Mouse (Mus musculus) bone marrow, adult 2 months (tissue): ENCODE measurements around the gene Frmpd3. TPM values are rescaled to one million over a fixed set of nuclear protein-coding genes. Genes with fewer than 3 reads are reported as not detected.
A peak's percentile ranks its signal among the peaks of the same experiment; 100 is the strongest.

Experiments used
- H3K27ac ChIP-seq: fragments of 200-500 bp; 2 replicates; pipeline ENCODE4 v1.5.1; 2012; ENCODE audit warnings: low read depth, mild to moderate bottlenecking, control low read depth, inconsistent platforms, low read length; ENCODE audit not compliant: control insufficient read depth, poor library complexity, insufficient read depth
- H3K4me1 ChIP-seq: fragments of 200-500 bp; 2 replicates; pipeline ENCODE4 v1.6.1; 2011; ENCODE audit warnings: low read length; ENCODE audit not compliant: control insufficient read depth, insufficient read depth
- H3K4me3 ChIP-seq: fragments of 200-500 bp; replicated peaks from 2 replicates; pipeline ENCODE3; 2011; ENCODE audit warnings: mild to moderate bottlenecking, low read depth, low read length, control low read depth; ENCODE audit not compliant: control insufficient read depth
- CTCF ChIP-seq: fragments of 200-500 bp; IDR thresholded peaks from 2 replicates; pipeline ENCODE4 v1.5.1; 2011; ENCODE audit warnings: low read length, control low read depth; ENCODE audit not compliant: control insufficient read depth, insufficient read depth
- POLR2A ChIP-seq: fragments of 200-500 bp; IDR thresholded peaks from 2 replicates; pipeline ENCODE4 v1.6.1; 2011; ENCODE audit warnings: low read depth, mild to moderate bottlenecking, control low read depth, low read length, borderline replicate concordance; ENCODE audit not compliant: control insufficient read depth
- WGBS: fragments of 180-500 bp; shearing (Covaris S2); methylation state at CpG from one replicate; pipeline ENCODE4 v1.1.7; 2018; 5-methylcytosine and 5-hydroxymethylcytosine counted together
- polyA plus RNA-seq: library from polyadenylated mRNA; stranded (reverse); fragments of >200 nt; gene quantifications from 2 replicates; pipeline ENCODE4 v1.2.4, GENCODE M21; 2011; ENCODE audit warnings: low replicate concordance; ENCODE audit not compliant: missing spikeins, insufficient read depth, insufficient read length

Frmpd3 gene
- polyA plus RNA-seq, 1 experiment = 11.2 TPM

- no peaks in the 10 kb centered on the region for H3K4me1 ChIP-seq
- TF ChIP-seq CTCF (no peak), POLR2A (no peak)
- 87% methylated on average over 15 of the region's 15 CpGs for WGBS
These were observed 89.9 kb downstream of the Frmpd3 start for GRCm38 (mm10) chrX:140431981-140432380.

GRCm38 (mm10) chrX:140432786-140433185 lies 90.7 kb downstream of the Frmpd3 start:
- Histone ChIP-seq H3K27ac (no peak overlapping the region), H3K4me3 (no peak overlapping the region), H3K4me1 (no peaks in the 10 kb centered on the region)
- 86% methylated on average over 11 of the region's 11 CpGs for WGBS
- TF ChIP-seq CTCF (no peak), POLR2A (no peak)

More at GRCm38 (mm10) chrX:140431981-140432380, 89.9 kb downstream of the Frmpd3 start:
- H3K4me3 ChIP-seq = no peak overlapping the region
- H3K27ac ChIP-seq = no peak overlapping the region

DNA sequence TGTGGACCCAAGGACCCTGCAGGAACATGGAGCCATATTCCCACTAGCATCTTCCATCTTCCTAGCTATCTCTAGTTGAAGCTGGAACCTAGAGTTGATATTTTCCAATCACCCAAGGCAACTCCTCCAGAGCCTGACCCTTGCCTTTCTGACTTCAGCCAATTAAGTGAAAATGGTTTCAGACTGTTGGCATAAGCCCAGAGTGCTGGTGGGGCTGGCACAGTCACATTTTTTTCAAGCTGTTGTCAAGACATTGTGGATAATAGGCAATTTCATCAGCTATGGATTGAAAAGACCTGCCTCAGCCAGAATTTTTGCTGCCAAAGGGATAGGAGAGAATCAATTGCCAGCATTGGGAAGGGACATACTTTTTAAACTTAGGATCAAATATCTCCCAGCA lies 95.8 kb downstream of the Frmpd3 start:
- H3K27ac ChIP-seq = no peak overlapping the region
- no peaks in the 10 kb centered on the region for H3K4me1 ChIP-seq
- H3K4me3 ChIP-seq = no peak overlapping the region
- TF ChIP-seq POLR2A = no peak
- no peak for TF ChIP-seq CTCF

DNA sequence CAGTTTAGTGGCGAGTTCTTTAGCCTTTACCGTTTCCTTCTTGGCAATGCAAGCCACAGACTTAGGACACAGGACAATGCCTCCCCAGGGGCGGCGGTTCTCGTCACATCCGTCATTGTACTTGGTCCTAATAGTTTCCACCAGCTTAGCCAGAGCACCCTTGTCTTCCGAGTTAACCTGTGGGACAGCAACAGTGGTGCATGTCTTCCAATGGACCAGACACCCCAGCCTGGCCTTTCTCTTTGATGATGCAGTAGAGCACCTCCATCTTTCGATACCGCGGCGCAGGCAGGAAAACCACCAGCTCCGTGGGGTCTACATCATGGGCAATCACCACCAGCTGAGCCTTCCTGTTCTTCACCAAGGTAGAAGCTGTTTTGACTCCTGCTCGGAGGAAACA lies 103.5 kb downstream of the Frmpd3 start:
- WGBS = 59% methylated on average over 13 of the region's 13 CpGs
- no peaks in the 10 kb centered on the region for H3K4me1 ChIP-seq
- TF ChIP-seq POLR2A = no peak
- no peak overlapping the region for H3K27ac ChIP-seq
- H3K4me3 ChIP-seq = no peak overlapping the region

GRCm38 (mm10) chrX:140450071-140450470 lies 108.0 kb downstream of the Frmpd3 start:
- Histone ChIP-seq H3K4me1 (no peaks in the 10 kb centered on the region), H3K27ac (no peak overlapping the region), H3K4me3 (no peak overlapping the region)
- TF ChIP-seq POLR2A (no peak), CTCF (no peak)
- 67% methylated on average over 3 of the region's 3 CpGs for WGBS

- TF ChIP-seq CTCF = no peak
- peak; percentile 68; the same call in 1 of the 2 replicates for TF ChIP-seq POLR2A
- 7% methylated on average over 26 of the region's 26 CpGs for WGBS
- no peaks in the 10 kb centered on the region; the same call in 1 of the 2 replicates for H3K4me1 ChIP-seq
- H3K27ac ChIP-seq = no peak within 1 kb of the TSS
- H3K4me3 ChIP-seq = peak within 1 kb of the TSS; percentile 85
These were observed 114.2 kb downstream of the Frmpd3 start, which contains the start of gene Prps1 for GRCm38 (mm10) chrX:140456279-140456731. Gene Prps1, plus strand, starts transcription at chrX:140456613.

- no peaks in the 10 kb centered on the region; the same call in 1 of the 2 replicates for H3K4me1 ChIP-seq
- H3K4me3 ChIP-seq = peak overlapping the region; percentile 85
- 9% methylated on average over 39 of the region's 39 CpGs for WGBS
- TF ChIP-seq POLR2A = no peak
- no peak for TF ChIP-seq CTCF
- H3K27ac ChIP-seq = no peak overlapping the region
These were observed 114.9 kb downstream of the Frmpd3 start for GRCm38 (mm10) chrX:140456751-140457491.

DNA sequence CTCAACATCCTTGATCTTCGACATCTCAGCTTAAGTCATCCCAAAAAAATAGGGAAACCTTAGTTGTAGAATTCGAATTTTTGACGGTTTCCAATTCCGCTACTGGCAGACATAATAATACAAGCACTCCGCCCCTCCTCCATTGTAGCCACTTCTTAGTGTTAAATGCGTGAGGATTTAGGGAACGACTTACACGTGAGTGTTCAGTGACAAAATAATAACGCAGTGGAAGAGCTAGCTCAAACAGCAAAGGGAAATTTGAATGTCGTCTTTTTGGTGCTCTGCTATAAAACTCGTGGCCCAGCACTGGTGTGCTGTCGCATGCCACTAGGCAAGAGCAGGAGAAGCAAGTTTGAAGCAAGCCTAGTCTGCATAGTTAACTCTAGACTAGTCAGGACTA lies 115.4 kb downstream of the Frmpd3 start:
- Histone ChIP-seq H3K27ac (no peak overlapping the region), H3K4me1 (no peaks in the 10 kb centered on the region; the same call in 1 of the 2 replicates), H3K4me3 (peak overlapping the region; percentile 85)
- 11% methylated on average over 12 of the region's 12 CpGs for WGBS
- TF ChIP-seq CTCF (no peak), POLR2A (no peak)
